ENCODE assay signal across 8 mouse cellular contexts in genomic region chr4:40844811-40845751, GRCm38 (mm10). TPM values are rescaled to one million over a fixed set of nuclear protein-coding genes. Genes with fewer than 3 reads are reported as not detected.
A peak's percentile ranks its signal among the peaks of the same experiment; 100 is the strongest.
DNase-seq lines count a peak whose midpoint lies in the region; ATAC-seq lines count a peak whose summit lies in the region.

No protein-coding gene starts in this region.

- ATAC-seq in midbrain, embryonic 12.5 days (ENCODE audit: low FRiP score, low read depth) = no peak
- ATAC-seq in midbrain, embryonic 13.5 days = no peak
- ATAC-seq in heart, embryonic 14.5 days (ENCODE audit: insufficient number of reproducible peaks, insufficient read depth, low FRiP score, low read depth) = peak; percentile 42

- 48% methylated on average over 12 of the region's 12 CpGs for WGBS in midbrain, embryonic 12.5 days
- 52% methylated on average over 12 of the region's 12 CpGs for WGBS in midbrain, embryonic 13.5 days
- 29% methylated on average over 12 of the region's 12 CpGs for WGBS in heart, embryonic 14.5 days

- H3K27ac ChIP-seq in midbrain, embryonic 12.5 days (replicated peaks) = peak overlapping the region; percentile 35
- H3K27ac ChIP-seq in midbrain, embryonic 13.5 days = no peak overlapping the region
- H3K27ac ChIP-seq in brown adipose tissue, adult 24 weeks (replicated peaks; ENCODE audit: low read depth, low read length) = peak overlapping the region; percentile 99
- peak overlapping the region; percentile 84 to 95 for H3K27ac ChIP-seq in heart, embryonic 14.5 days (replicated peaks in 1 of 2; ENCODE audit: control insufficient read depth in 1 of 2, insufficient read depth in 1 of 2, low read depth in 2 of 2, low read length in 2 of 2)

- no peaks in the 10 kb centered on the region for H3K27me3 ChIP-seq in midbrain, embryonic 12.5 days
- H3K27me3 ChIP-seq in midbrain, embryonic 13.5 days = no peaks in the 10 kb centered on the region
- H3K27me3 ChIP-seq in heart, embryonic 14.5 days (ENCODE audit: control insufficient read depth, insufficient read depth, low read length) = no peaks in the 10 kb centered on the region
- no peaks in the 10 kb centered on the region for H3K27me3 ChIP-seq in megakaryocyte, embryonic 14.5 days (replicated peaks)

- no peak overlapping the region for H3K4me2 ChIP-seq in midbrain, embryonic 12.5 days (replicated peaks)
- no peak overlapping the region for H3K4me2 ChIP-seq in midbrain, embryonic 13.5 days (replicated peaks)
- peak overlapping the region; percentile 39 for H3K4me2 ChIP-seq in heart, embryonic 14.5 days (ENCODE audit: low read length)

- no peaks in the 10 kb centered on the region for H3K36me3 ChIP-seq in midbrain, embryonic 12.5 days
- no peaks in the 10 kb centered on the region for H3K36me3 ChIP-seq in midbrain, embryonic 13.5 days
- peaks cover 10% of the 10 kb centered on the region; the same call in 1 of the 2 replicates for H3K36me3 ChIP-seq in heart, embryonic 14.5 days (ENCODE audit: control insufficient read depth, insufficient read depth, low read length)
- H3K36me3 ChIP-seq in megakaryocyte, embryonic 14.5 days (replicated peaks; ENCODE audit: low read length) = peaks cover 94% of the 10 kb centered on the region

- peak; percentile 79 to 80 for DNase-seq in kidney, postnatal 25 days
- no peak for DNase-seq in MN1 (ENCODE audit: low spot score)
- no peak for DNase-seq in cerebellum, adult 9-10 months

- no peak overlapping the region for H3K4me3 ChIP-seq in midbrain, embryonic 12.5 days
- no peak overlapping the region for H3K4me3 ChIP-seq in midbrain, embryonic 13.5 days (replicated peaks)
- H3K4me3 ChIP-seq in brown adipose tissue, adult 24 weeks (ENCODE audit: insufficient read depth, low read depth, low read length) = 0 out of 2 replicates have a peak overlapping the region, but pooled peaks have one; percentile 1
- no peak overlapping the region for H3K4me3 ChIP-seq in heart, embryonic 14.5 days (ENCODE audit: control insufficient read depth in 1 of 2, insufficient read depth in 1 of 2, low read depth in 1 of 2, low read length in 2 of 2)
- H3K4me3 ChIP-seq in megakaryocyte, embryonic 14.5 days (replicated peaks) = peak overlapping the region; percentile 83

- H3K4me1 ChIP-seq in midbrain, embryonic 12.5 days = peaks cover 18% of the 10 kb centered on the region
- H3K4me1 ChIP-seq in midbrain, embryonic 13.5 days (replicated peaks) = peaks cover 26% of the 10 kb centered on the region
- H3K4me1 ChIP-seq in brown adipose tissue, adult 24 weeks (ENCODE audit: control insufficient read depth, insufficient read depth, insufficient read length, low read length) = peaks cover 54% of the 10 kb centered on the region
- peaks cover 47 to 99% of the 10 kb centered on the region in 2 experiments for H3K4me1 ChIP-seq in heart, embryonic 14.5 days (ENCODE audit: control insufficient read depth in 2 of 2, insufficient read depth in 2 of 2, low read length in 2 of 2)
- peaks cover 100% of the 10 kb centered on the region for H3K4me1 ChIP-seq in megakaryocyte, embryonic 14.5 days

- H3K9me3 ChIP-seq in midbrain, embryonic 12.5 days = no peaks in the 10 kb centered on the region
- H3K9me3 ChIP-seq in midbrain, embryonic 13.5 days = no peaks in the 10 kb centered on the region
- H3K9me3 ChIP-seq in heart, embryonic 14.5 days (ENCODE audit: control insufficient read depth, low read length) = no peaks in the 10 kb centered on the region
- H3K9me3 ChIP-seq in megakaryocyte, embryonic 14.5 days = no peaks in the 10 kb centered on the region

- no peak overlapping the region for H3K9ac ChIP-seq in midbrain, embryonic 12.5 days (replicated peaks)
- H3K9ac ChIP-seq in midbrain, embryonic 13.5 days (replicated peaks) = no peak overlapping the region
- peak overlapping the region; percentile 58; the same call in 1 of the 2 replicates for H3K9ac ChIP-seq in heart, embryonic 14.5 days (ENCODE audit: low read length)

RNA-seq across cellular contexts. Expression of gene B4galt1, which starts 8.7 kb away (rescaled TPM):
- polyA plus RNA-seq in midbrain, embryonic 12.5 days (2016; fragmentation: Nextera tagmentation; extraction: Ambion mirVana) = 14.8 and 15.2 TPM in 2 replicates
- 7.2 and 8.3 TPM in 2 replicates for polyA plus RNA-seq in midbrain, embryonic 13.5 days (2015; fragmentation: Nextera tagmentation; extraction: Ambion mirVana)
- 33.0 and 33.8 TPM in 2 replicates for polyA plus RNA-seq in brown adipose tissue, adult 24 weeks (2012; ENCODE audit: insufficient read depth, insufficient read length, missing spikeins)
- 58.5 and 60.6 TPM in 2 replicates for polyA plus RNA-seq in heart, embryonic 14.5 days (2014; fragmentation: Nextera tagmentation; extraction: Ambion mirVana)
- 43.8 and 101 TPM in 2 replicates for polyA plus RNA-seq in megakaryocyte, embryonic 14.5 days (2012; ENCODE audit: insufficient read depth, low replicate concordance)

Comparison
In these comparisons a context has a peak if more than half of its experiments do, and no peak if none do; other contexts are left out.
1. H3K4me3 ChIP-seq: peak in brown adipose tissue, adult 24 weeks (single experiment) and megakaryocyte, embryonic 14.5 days (single experiment); none in midbrain, embryonic 12.5 days (single experiment), midbrain, embryonic 13.5 days (single experiment) and heart, embryonic 14.5 days (0 of 2).
2. DNase-seq: peak in kidney, postnatal 25 days (2 of 2); none in MN1 (single experiment) and cerebellum, adult 9-10 months (single experiment).